Mouse (Mus musculus): ENCODE results near the gene Tdrd12. TPM values are rescaled to one million over a fixed set of nuclear protein-coding genes. Genes with fewer than 3 reads are reported as not detected.
"Not testable (repeated sequence)": the region's sequence is repeated elsewhere in the genome, so short reads cannot be mapped to it uniquely, and the experiment has no call there.

Gene Tdrd12
- polyA plus RNA-seq, 1 experiment from 2014 or later = 1.2 TPM

DNA sequence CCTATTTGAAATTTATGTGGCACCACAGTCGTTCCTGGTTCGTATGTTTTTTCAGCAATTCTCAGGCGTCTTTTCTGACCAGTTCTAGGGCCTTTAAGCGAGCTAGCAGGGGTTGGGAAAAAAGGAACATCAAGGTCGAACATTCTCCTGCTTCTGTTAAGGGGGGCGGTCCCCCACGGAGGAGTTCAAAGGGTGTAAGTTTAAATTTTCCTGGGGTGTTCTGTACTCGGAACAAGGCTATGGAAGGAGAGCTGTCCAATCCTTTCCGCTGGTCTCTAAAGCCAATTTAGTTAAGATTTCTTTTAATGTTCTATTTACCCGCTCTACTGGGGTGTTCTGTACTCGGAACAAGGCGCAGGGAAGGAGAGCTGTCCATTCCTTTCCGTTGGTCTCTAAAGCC is 28.4 kb upstream of the Tdrd12 start:
- not testable (repeated sequence) for H3K27me3 ChIP-seq (replicated peaks); ATAC-seq; H3K4me3 ChIP-seq (replicated peaks); H3K9me3 ChIP-seq; H3K36me3 ChIP-seq; H3K27ac ChIP-seq; H3K4me1 ChIP-seq (replicated peaks); H3K4me2 ChIP-seq (replicated peaks); H3K9ac ChIP-seq
- WGBS = 78% methylated on average over 13 of the region's 13 CpGs

DNA sequence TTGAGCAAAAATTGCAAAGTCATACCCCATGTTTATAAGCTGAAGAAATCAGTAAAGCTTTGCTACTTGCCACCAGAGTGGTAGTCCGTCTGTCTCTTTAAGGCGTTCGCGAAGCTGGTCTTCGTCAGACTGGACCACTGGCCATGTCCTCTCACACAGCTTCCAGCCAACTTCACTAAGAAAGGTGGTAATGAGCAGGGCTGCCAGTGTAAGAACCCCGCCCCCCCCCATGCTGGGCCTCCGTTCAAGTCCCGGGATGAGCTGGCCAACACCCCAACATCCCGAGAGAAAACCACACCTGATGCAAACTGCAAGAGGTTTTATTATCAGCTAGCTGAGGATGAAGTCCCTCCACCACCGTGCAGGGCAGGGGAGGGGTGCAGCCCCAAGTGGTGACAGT is 27.3 kb upstream of the Tdrd12 start:
- not testable (repeated sequence) for H3K9me3 ChIP-seq; H3K4me1 ChIP-seq (replicated peaks); H3K27me3 ChIP-seq (replicated peaks); H3K36me3 ChIP-seq; ATAC-seq; H3K4me3 ChIP-seq (replicated peaks); H3K9ac ChIP-seq; H3K4me2 ChIP-seq (replicated peaks); H3K27ac ChIP-seq
- WGBS = 83% methylated on average over 10 of the region's 10 CpGs

DNA sequence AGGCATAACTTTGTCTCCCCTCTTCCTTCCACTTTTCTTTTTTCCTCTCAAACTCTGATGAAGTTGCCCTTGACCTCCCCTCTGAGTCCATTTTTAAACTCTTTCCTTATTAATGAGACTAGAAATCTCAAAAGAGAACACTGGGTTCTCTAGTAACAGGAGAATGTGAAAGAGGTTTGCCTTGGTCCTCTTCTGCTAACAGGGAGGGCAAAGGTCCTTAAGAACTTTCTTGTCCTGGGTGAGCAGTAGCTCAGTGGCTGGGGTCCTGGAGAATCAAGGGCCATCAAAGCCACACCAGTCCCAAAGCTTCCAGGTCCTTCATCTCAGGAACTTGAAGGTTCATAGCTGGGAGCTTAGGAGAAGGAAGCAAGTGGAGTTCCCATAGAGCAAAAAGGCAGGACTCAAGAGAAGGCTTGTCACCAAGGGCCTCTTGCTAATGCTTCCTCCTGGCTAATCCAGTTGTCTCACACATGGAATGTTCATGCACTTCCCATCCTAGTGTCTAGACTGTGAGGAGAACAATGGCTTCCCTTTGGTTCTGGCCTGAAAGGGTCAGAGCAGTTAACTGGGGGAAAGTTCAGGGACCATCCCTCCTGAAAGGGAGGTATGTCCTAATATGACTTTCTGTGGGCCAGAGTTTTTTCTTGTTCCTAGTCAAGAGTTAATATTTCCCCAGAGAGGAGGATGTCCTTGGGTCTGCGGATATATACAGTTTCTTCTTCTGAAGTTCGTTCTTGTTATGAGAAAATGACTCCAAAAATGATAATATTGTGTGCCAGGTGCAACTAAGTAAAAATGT is 26.7 kb upstream of the Tdrd12 start:
- Histone ChIP-seq H3K4me3 (replicated peaks) (no peak overlapping the region), H3K27me3 (replicated peaks) (no peaks in the 10 kb centered on the region), H3K36me3 (no peaks in the 10 kb centered on the region), H3K9ac (no peak overlapping the region), H3K4me1 (replicated peaks) (no peaks in the 10 kb centered on the region), H3K4me2 (replicated peaks) (no peak overlapping the region), H3K9me3 (no peaks in the 10 kb centered on the region), H3K27ac (no peak overlapping the region)
- WGBS = 80% methylated on average over 2 of the region's 2 CpGs
- no peak for ATAC-seq

DNA sequence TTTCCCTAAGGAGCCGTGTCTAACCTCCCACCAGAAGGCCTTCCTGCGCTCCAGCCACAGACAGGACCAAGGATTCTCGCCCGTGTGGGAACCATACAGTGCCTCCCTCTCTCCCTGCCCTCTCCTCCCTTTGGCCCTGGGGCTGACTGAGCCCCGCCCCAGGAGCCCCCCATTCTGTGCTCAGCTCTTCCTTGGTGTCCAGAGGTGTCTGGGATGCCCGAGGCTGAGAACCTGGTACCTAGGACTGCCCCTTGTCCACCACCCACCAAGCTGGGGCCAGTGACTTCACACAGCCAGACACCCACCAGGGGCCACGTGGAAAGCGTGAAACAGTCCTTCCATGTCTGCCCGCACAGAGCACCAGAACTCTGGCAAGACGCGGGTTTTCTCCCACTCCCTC is 25.5 kb upstream of the Tdrd12 start:
- no peak overlapping the region for H3K27ac ChIP-seq
- H3K4me1 ChIP-seq (replicated peaks) = no peaks in the 10 kb centered on the region
- WGBS = 73% methylated on average over 11 of the region's 11 CpGs
- no peak overlapping the region for H3K9ac ChIP-seq
- ATAC-seq = peak; percentile 14; the same call in 1 of the 2 replicates
- H3K9me3 ChIP-seq = no peaks in the 10 kb centered on the region
- no peak overlapping the region for H3K4me2 ChIP-seq (replicated peaks)
- H3K36me3 ChIP-seq = no peaks in the 10 kb centered on the region
- H3K4me3 ChIP-seq (replicated peaks) = no peak overlapping the region
- H3K27me3 ChIP-seq (replicated peaks) = no peaks in the 10 kb centered on the region

DNA sequence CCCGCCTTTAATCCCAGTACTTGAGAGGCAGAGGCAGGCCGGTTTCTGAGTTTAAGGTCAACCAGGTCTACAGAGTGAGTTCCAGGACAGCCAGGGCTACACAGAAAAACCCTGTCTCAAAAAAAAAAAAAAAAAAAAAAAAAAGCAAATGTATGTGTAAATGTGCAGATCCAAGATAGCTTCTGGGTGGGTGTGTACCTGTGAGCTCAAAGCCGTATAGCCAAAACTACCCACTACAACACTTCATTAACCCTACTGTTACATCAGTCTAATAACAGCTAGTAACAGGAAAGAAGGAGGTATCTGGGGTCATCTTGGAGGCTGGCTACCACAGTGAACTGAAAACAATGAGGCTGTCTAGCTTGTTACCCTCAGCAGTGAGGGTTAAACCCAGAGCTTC is 22.3 kb upstream of the Tdrd12 start:
- Histone ChIP-seq H3K4me3 (replicated peaks) (no peak overlapping the region), H3K36me3 (no peaks in the 10 kb centered on the region), H3K27me3 (replicated peaks) (no peaks in the 10 kb centered on the region), H3K9ac (no peak overlapping the region), H3K4me1 (replicated peaks) (peaks cover 3% of the 10 kb centered on the region), H3K27ac (no peak overlapping the region), H3K4me2 (replicated peaks) (no peak overlapping the region), H3K9me3 (no peaks in the 10 kb centered on the region)
- ATAC-seq = no peak
- 91% methylated on average over 3 of the region's 3 CpGs for WGBS

DNA sequence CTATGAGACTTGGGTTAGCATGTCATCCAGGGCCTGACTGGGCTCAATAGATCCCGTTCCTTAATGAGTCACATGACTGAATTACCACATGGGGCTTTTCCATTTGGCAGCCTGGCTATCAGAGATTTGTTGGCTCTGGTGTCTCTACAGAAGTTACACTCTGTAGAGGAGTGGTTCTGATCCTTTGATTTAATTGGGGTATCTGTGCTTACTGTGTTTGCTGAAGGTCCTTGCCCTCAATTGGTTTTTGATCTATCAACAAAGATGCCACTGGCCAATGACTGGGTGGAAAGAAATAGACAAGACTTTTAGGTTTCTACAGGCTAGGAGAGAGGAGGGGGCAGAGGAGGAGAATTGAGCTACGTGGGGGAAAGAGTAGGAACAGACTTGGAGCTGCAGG is 21.1 kb upstream of the Tdrd12 start:
- Histone ChIP-seq H3K4me1 (replicated peaks) (peaks cover 3% of the 10 kb centered on the region), H3K27me3 (replicated peaks) (no peaks in the 10 kb centered on the region), H3K4me3 (replicated peaks) (no peak overlapping the region), H3K4me2 (replicated peaks) (no peak overlapping the region), H3K9me3 (no peaks in the 10 kb centered on the region), H3K9ac (no peak overlapping the region), H3K36me3 (no peaks in the 10 kb centered on the region), H3K27ac (no peak overlapping the region)
- WGBS = 43% methylated on average over 2 of the region's 2 CpGs
- ATAC-seq = no peak

DNA sequence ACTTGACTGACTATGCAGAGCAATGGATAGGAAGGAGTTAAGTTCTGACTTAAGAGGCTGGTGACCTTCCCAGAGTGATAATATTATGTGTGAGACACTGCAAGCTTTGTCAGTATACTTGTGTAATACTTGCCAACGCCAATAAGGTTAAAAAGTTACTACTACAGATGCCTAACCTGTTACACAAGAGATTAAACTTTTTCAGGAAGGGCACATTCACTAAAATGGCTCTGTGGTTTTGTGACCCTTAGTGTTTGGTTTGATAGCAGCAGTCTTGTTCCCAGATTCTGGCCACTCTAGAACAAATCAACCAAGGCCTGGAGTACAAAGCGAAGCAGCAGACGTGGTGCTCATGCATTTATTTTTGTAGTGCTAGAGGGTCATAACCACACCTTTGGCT is 20.0 kb upstream of the Tdrd12 start:
- WGBS = 67% methylated on average over 3 of the region's 3 CpGs

DNA sequence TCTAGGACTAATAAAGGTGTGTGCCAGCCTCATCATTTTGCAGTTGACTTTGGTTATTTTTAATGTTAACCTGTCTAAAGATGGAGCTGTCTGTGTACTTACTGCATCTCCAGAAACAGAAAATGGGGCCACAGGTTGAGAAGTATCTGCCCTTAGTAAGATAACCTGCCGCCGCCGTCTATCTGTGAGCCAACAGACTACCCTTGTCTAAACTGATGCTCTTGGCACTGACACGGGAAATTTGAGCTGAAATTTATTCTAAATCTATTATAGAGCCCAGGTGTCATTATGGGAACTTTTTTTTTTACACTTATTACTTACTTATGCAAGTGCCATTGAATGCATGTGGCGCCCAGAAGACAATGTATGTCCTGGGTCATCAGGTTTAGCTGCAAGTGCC is 19.4 kb upstream of the Tdrd12 start:
- no peak overlapping the region for H3K9ac ChIP-seq
- H3K27me3 ChIP-seq (replicated peaks) = no peaks in the 10 kb centered on the region
- no peak overlapping the region for H3K27ac ChIP-seq
- H3K4me3 ChIP-seq (replicated peaks) = no peak overlapping the region
- no peaks in the 10 kb centered on the region for H3K9me3 ChIP-seq
- H3K4me2 ChIP-seq (replicated peaks) = no peak overlapping the region
- ATAC-seq = no peak
- H3K36me3 ChIP-seq = no peaks in the 10 kb centered on the region
- 86% methylated on average over 5 of the region's 5 CpGs for WGBS
- peaks cover 6% of the 10 kb centered on the region for H3K4me1 ChIP-seq (replicated peaks)

More for the DNA sequence above, 20.0 kb upstream of the Tdrd12 start:
- peak; percentile 21; the same call in 1 of the 2 replicates for ATAC-seq
- no peak overlapping the region for H3K9ac ChIP-seq
- H3K4me1 ChIP-seq (replicated peaks) = peaks cover 6% of the 10 kb centered on the region
- no peaks in the 10 kb centered on the region for H3K27me3 ChIP-seq (replicated peaks)
- no peak overlapping the region for H3K4me2 ChIP-seq (replicated peaks)
- no peaks in the 10 kb centered on the region for H3K9me3 ChIP-seq
- H3K36me3 ChIP-seq = no peaks in the 10 kb centered on the region
- H3K4me3 ChIP-seq (replicated peaks) = no peak overlapping the region
- peak overlapping the region; percentile 61 for H3K27ac ChIP-seq

DNA sequence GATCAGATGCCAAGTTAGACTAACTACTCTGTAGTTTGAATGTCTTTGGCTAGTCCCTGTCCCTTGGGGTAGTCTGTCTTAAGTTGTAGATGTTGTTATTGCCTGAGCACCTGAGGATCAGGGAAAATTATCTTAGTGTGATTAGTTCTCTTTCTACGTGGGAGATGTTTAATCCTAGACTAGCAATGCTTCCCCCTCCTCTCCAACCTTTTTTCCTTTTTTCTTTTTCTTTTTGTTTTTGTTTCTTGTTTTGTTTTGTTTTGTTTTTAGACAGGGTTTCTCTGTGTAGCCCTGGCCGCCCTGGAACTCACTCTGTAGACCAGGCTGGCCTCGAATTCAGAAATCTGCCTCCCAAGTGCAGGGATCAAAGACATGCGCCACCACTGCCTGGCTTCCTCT is 18.7 kb upstream of the Tdrd12 start, which contains the start of gene Nudt19:
TSS of gene Nudt19 (minus strand) at position 100 of the 399 bp plus-strand sequence.
- H3K4me2 ChIP-seq (replicated peaks) = peak within 1 kb of the TSS; percentile 95
- WGBS = 53% methylated on average over 4 of the region's 4 CpGs
- peaks cover 6% of the 10 kb centered on the region for H3K4me1 ChIP-seq (replicated peaks)
- ATAC-seq = no peak
- H3K9ac ChIP-seq = peak within 1 kb of the TSS; percentile 88
- 0 out of 2 replicates have a peak, but pooled peaks cover 2% of the 10 kb centered on the region for H3K36me3 ChIP-seq
- no peaks in the 10 kb centered on the region for H3K9me3 ChIP-seq
- peak within 1 kb of the TSS; percentile 78 for H3K4me3 ChIP-seq (replicated peaks)
- no peaks in the 10 kb centered on the region for H3K27me3 ChIP-seq (replicated peaks)
- peak within 1 kb of the TSS; percentile 98 for H3K27ac ChIP-seq

DNA sequence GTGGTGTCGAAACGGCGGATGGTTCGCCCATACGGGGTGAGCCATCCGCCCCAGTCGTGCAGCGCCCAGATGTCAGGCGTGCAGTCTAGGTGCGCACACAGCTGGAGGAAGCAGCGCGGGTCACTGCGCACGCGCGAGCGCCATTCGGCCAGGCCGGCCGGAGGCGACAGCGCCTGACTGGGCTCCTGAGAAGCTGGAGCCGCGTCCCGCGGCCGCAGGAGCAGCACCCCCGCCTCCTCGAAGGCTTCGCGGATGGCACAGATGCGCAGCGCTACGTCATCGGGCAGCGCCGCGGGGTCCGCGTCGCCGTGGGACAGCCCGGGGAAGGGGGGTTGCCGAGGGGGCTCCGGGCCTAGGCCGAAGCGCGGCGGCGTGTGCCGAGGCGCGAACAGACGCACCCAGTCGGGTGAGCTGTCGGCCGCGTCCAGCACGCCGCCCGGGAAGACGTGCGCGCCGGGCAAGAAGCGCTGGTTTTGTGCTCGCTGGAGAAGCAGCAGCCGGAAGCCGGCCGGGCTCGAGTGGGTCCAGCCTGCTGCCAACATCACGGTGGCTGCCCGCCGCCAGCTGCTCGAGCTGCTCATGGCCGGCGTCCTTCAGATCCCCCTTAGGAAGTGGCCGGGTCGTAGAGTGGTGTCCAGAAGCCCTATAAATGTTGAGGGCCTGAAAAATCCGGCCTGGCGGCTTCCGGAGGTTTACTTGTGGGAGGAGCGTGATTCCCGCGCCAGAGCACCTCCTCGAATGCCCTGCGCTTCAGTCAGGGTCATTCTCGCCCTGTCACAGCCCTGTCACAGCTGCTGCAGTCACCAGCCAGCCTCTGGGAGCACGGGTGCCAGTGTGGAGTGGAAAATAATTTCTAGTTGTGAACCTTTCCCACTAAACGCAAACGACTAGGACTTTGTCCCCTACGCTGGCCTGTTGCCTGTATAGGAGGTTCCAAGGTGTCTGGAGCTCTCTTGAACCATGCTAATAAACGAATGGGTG is 18.0 kb upstream of the Tdrd12 start:
- peaks cover 8% of the 10 kb centered on the region for H3K36me3 ChIP-seq
- under 1% methylated on average over 89 of the region's 93 CpGs for whole genome bisulfite sequencing
- ATAC-seq = peak; percentile 86

DNA sequence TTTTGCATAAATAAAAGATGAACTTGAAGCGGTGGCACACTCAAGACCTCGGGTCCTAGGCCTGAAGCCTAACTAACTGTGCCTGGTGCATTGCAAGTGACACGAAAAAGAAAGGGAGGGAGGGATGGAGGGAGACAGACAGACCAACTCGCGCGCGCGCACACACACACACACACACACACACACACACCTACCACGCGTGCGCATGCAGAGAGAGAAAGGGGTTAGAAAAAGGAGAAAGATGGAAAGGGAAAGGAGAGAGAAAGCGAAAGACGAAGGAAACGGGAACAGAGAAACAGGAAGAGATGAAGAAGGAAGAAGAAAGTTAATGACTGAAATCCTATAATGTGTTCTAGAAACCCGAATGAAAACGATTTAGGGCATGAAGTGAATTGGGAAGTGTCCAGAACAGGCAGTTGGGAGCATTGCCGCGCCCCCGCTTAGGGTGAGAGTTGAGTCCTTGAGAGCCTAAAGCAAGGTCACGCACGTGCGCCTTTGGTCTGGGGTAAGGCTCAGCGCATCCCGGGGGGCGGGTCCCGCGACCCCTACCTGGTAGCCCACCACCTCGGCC is 17.1 kb upstream of the Tdrd12 start:
- Histone ChIP-seq H3K27ac (peak overlapping the region; percentile 98), H3K4me1 (replicated peaks) (peaks cover 6% of the 10 kb centered on the region), H3K4me2 (replicated peaks) (peak overlapping the region; percentile 95), H3K4me3 (replicated peaks) (peak overlapping the region; percentile 78), H3K9ac (peak overlapping the region; percentile 88), H3K9me3 (no peaks in the 10 kb centered on the region), H3K27me3 (replicated peaks) (no peaks in the 10 kb centered on the region), H3K36me3 (peaks cover 14% of the 10 kb centered on the region)
- WGBS = 4% methylated on average over 28 of the region's 28 CpGs
- ATAC-seq = peak; percentile 48

More for the DNA sequence above, 18.0 kb upstream of the Tdrd12 start:
- Histone ChIP-seq H3K27ac (peak overlapping the region; percentile 98), H3K4me1 (replicated peaks) (peaks cover 6% of the 10 kb centered on the region), H3K4me3 (replicated peaks) (peak overlapping the region; percentile 78), H3K4me2 (replicated peaks) (peak overlapping the region; percentile 95), H3K9me3 (no peaks in the 10 kb centered on the region), H3K9ac (peak overlapping the region; percentile 88), H3K27me3 (replicated peaks) (no peaks in the 10 kb centered on the region)

Data from intestine, embryonic 15.5 days (tissue).